Mouse (Mus musculus): ENCODE results near the gene Kdm2a.

- peak; percentile 66 for TF ChIP-seq CTCF (IDR thresholded peaks at IDR 0.05; ENCODE audit: low read depth, low read length)
- no peak for TF ChIP-seq GATA1 (IDR thresholded peaks at IDR 0.05; ENCODE audit: borderline replicate concordance, low read length)
- no peak for TF ChIP-seq TAL1 (conservative IDR thresholded peaks at IDR 0.05; ENCODE audit: low read depth, low read length)
Measured at GRCm38 (mm10) chr19:4309776-4310185, 88.3 kb downstream of the Kdm2a start.
